Mouse (Mus musculus) stomach, postnatal 0 days (tissue): Measurements from ENCODE around the gene Ccdc148.

Source experiments
- CTCF ChIP-seq: IDR thresholded peaks from 2 replicates; pipeline ENCODE4 v1.5.1; 2016; ENCODE audit warnings: antibody characterized with exemption, low read depth, mild to moderate bottlenecking, moderate library complexity
- EP300 ChIP-seq: optimal IDR thresholded peaks from 2 replicates; pipeline ENCODE3; 2016; ENCODE audit warnings: antibody characterized with exemption

DNA sequence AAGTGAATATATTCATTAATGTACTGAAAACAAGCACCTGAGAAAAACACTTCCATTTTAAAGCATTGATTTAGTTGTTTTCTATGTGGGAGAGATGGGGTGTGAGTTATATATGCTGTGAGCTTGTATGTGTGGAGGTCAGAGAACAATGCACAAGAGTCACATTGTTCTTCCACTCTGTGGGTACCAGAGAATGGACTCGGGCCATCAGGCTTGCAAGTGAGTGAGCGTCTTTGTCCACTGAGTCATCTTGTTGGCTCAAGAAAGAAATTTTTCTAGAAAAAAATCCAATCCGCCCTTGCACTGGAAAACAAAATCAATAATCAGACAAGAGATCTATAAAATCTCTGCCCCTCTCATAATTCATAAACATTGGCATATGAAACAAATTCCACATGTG lies 135.9 kb downstream of the Ccdc148 start:
- TF ChIP-seq CTCF, result no peak
- no peak for TF ChIP-seq EP300
